Mouse (Mus musculus) CD4-positive, CD25-positive, alpha-beta regulatory T cell, adult 4 months (primary cell): ENCODE results near the gene Cd47. TPM values are rescaled to one million over a fixed set of nuclear protein-coding genes. Genes with fewer than 3 reads are reported as not detected.

Experiments
- ATAC-seq: one replicate; pipeline ENCODE4 v1.8.0; 2017
- polyA plus RNA-seq, 2 experiments: library from polyadenylated mRNA; unstranded; fragments of 100-300 nt; shearing (Covaris generic); gene quantifications; one replicate each; pipeline ENCODE4 v1.2.1; 2017

Gene Cd47
- polyA plus RNA-seq, 2 experiments from 2014 or later: 184 to 254 TPM

DNA sequence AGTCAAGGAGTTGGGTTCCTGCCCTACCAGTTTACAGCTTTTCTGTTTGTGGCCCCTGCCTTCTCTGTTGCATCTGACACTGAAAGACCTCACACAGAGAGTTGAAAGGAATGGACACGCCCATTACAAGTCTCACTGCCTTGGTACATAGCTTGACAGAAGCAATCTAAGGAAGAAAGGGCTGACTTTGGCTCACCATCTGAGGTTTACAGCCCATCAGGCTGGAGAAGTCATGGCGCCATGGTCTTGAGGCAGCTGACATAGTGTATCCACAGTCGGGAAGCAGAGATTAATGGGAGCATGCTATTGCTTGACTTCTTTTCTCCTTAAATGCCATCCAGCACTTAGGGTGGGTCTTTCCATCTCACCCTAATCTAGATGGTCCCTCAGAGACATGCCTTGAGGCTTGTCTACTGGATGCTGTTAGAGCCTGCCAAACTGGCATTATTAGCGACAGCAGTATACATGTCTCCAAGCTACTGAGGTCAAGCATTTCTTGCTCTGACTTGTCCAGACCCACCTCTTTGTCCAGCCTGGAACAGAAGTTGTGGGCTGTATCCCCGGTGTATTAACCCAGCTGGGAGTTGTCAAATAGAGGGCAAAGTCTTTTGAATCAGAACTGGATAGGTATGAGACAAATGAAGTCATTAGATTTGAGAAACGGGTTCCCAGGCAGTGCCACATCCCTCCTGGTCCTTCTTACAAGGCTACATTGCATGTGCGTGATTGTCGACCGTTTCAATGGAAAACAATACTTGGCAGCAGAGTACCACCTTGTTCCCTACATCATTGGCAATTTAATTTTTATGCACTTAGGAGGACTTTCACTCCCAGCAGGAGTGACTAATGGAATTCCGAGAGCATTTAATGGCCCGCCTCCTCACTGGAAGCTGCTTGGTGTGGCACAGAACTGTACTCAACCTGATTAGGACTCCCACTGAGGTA, 115.5 kb downstream of the Cd47 start:
- no peak for ATAC-seq

GRCm38 (mm10) chr16:49920191-49920590, 119.9 kb downstream of the Cd47 start:
- ATAC-seq: no peak

DNA sequence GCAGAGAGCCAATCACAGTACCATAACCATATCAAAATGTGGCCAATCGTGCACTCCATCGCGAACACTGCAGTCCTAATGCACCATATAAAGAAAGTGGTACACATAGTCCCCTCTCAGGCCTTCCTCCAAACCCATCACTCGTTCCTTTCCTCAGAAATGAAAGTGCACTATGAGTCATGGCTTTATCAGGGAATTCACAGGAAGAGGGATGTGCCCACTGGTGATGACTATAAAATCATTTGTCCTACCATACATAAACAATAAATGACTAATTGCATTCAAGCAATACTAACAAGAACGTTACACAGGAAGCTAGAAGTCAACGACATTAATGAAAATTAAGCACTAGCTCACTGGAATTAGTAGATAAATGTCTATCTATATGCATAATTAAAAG, 121.3 kb downstream of the Cd47 start:
- ATAC-seq: no peak

- ATAC-seq: no peak
These were observed 121.8 kb downstream of the Cd47 start for GRCm38 (mm10) chr16:49922098-49922497.

DNA sequence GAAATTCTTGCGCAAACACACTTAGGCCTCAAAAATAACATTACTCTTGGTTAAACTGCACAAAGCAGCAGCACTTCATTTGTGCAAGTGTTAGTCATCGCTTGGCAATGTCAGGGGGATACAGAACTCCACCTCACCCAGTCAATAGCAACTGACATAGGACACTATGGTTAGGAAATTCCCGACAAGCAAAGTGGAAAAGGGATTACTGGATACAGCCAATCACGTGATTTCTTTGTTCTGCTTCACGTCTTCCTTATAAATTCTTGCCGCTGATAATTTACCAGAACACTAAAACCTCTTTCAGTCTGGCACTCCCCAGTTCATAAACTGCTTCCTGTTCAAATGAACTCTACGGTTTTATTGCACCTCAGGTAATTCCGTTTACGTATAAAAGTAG, 123.4 kb downstream of the Cd47 start:
- ATAC-seq: no peak

- ATAC-seq: no peak
These were observed 124.6 kb downstream of the Cd47 start for GRCm38 (mm10) chr16:49924941-49925340.

DNA sequence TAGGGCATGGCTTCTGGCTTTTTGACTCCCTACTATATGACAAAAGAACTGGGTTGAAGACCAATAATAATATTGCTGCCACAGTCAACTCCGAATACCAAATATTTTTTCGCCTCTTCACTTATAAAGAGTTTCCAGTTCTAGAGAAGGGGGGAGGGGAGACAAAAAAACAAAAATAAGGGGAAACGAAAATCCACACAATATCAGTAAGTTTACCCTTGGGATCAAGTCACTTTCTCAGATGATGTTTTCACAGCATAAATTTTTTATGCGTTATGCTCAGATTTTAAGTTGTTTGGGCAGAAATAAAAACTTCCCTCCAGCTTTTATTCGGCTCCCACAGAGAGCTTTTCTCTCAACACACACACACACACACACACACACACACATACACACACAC, 132.9 kb downstream of the Cd47 start:
- no peak for ATAC-seq

DNA sequence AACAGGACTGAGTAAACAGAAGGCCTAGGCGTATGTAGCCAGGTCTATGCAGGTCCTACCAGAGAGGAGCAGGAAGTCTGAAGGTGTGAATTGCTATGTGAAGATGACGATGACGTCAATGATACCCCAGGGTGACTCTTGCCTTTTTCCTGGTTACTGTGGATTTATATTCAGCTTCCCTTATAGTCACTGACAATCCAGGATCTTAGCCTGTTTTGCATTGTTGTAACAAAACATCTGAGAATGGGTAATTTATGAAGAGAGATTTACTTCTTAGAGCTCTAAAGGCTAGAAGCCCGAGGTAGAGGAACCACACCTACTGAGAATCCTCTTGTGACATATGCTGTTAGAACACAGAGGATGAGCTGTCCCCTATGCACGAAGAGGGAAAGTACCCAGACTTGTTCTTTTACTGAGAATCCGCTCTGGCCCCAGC, 135.7 kb downstream of the Cd47 start:
- ATAC-seq: peak; percentile 75

DNA sequence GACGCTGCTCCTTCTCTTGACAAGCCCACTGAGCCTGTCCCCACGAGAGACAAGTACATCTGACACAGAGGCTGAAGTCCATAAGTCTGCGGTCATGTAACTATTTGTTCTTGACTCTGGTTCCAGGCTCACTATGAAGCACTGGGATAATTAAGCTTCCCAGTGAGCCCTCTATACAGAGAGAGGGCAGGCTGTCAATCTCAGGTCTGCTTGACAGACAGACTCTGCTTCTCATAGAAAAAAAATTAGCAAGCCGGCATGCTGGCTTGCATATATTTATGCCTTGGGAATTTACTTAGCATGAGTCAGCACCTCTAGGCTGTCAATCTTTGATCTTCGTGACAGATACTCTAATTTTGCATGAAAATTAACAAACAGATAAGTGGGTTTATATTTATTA, 136.5 kb downstream of the Cd47 start:
- no peak for ATAC-seq

DNA sequence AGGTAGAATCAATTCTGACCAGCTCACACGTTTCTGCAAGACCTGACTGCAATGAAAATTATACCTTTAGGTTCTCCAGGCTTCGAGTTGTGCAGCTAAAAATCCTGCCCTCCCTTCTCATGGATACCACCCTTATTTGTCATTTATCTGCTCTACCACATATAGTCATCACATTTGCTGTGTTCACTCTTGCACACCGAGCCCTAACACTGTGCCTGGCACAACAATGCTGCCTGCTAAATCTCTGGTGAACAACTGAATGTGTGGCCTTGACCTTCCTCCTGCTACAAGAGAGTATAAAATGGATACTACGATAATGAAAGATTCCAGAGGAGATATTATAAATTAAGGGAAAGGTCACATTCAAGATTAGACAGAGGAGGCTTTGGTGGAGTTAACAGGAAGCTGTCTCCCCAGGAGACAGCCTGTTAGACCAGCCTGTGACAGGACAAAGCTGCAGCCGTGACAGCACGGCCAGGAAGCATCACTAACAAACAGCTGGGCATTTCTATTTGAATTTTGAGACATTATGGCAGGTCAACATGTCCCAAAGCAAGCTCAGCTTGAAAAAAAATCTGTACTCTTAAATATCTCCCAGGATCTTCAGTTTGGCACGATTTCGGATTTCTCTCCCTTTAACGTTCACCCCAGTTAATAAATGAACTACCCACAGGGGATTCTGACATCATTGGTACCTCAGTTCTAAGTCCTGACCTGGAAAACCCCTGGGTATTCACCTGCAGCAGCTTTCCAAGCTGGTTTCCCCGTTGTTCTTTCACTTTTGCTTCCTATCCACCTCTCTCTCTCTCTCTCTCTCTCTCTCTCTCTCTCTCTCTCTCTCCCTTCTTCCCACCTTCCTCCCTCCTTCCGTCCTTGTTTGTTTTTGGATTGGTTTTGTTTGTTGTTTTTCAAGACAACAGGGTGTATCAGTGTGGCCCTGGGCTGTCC, 137.2 kb downstream of the Cd47 start:
- peak; percentile 65 for ATAC-seq

DNA sequence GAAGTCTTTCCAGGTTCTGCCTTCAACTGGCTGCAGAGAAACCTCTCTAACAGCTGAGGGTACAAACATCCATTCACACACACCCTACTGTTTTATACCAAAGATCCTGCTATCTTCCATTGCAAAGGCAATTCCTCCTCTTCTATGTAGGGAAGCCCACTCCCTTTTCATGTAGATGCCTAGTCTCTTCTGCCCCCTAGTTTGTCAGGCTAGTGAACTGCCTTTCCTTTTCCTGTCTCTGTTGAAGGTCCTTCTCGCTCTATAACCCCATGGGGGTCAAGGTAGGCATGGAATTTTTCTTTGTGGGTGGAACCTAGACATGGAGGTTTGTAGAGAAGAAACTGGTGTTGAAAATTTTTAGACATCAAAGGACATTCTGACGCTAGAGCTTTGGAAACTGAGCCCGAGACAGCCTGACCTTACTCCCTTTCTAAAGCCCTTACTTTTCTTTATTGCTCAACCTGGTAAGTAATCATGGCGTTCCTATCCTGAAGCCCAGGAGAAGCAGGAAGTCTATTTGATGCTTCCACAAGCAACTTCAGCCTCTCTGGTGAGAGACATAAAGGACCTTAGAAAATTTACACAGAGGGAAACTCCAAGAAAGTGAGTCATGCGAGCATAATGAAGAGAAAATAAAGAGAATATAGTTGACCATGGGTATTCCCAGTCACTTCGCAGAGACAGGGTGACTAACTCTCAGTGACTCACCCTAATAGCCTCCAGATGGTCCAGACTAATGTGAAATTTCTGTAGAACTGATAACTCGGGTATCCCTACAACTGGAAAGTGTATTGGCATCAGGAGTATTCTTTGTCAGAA, 138.4 kb downstream of the Cd47 start:
- no peak for ATAC-seq

DNA sequence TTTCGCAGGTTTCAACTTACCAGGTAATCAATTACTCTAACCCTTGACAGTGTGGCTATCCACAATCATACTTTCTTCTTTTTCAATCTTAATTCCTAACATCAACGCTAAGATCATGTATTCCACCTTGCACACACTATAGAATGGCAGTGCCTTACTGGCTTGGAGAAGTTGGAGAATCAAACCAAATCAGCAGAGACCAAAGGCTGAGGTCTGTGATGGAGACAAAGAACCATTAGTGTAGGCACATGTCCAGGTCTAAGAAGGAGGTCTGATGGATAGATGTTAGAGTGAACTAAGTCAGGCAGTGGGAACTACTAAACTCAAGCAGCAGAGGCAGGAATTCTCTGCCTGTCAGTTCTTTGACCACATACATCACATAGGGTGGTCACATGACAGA, 139.0 kb downstream of the Cd47 start:
- ATAC-seq: no peak

DNA sequence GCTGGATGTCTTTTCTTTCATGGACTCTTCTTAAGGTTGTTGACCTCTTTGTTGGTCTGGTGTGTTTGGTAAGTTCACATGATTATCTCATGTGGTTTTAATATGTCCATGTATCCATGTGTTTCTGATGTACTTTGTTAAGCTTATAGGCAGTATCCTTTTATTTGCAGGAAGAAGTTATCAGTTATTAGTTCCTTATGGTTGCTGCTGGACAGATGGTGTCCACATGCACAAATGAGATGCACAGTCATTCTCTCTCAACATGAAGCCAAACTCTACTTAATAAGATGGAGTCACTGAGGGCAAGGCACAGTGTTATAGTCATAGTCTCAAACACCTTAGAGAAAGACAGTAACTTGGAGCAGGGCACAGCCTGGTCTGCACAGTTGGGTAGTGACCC, 140.1 kb downstream of the Cd47 start:
- no peak for ATAC-seq

DNA sequence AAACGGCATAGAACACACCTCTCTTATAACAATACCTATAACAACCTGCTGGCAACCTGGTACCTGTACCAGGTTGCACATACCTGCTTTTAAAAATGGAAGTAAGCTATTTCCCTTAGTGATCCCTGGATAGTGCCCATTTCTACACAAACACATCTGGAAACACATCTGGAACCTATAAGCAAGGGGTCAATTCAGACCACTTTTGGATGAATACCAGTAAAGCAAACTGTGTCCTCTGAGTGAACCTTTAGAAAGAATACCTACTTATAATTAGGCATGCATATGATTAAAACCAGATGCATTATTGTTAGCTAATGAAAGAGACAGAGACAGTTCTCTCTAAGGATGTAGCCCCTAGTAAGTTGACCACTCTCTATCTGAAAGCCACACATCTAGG, 140.7 kb downstream of the Cd47 start:
- ATAC-seq: no peak

DNA sequence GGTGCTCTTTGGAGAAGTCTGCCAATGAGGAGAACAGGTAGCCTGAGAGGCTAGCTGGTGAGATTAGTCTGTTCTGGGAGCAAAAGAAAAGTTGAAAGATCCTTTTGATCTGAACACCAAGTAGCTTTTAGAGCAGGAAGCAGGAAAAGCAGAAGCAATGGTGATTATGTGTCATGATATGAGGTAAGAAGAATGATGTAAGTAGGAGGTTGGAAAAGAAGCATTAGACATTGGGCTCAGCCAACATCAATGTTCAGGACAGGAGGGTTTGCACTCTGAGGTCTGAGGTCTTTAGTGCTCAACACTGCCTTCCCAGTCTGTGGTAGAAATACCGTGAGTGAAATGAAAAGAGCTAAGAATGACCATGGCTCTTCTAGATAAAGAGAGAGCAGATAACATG, 143.4 kb downstream of the Cd47 start:
- peak; percentile 40 for ATAC-seq

GRCm38 (mm10) chr16:49945084-49945483, 144.8 kb downstream of the Cd47 start:
- no peak for ATAC-seq

DNA sequence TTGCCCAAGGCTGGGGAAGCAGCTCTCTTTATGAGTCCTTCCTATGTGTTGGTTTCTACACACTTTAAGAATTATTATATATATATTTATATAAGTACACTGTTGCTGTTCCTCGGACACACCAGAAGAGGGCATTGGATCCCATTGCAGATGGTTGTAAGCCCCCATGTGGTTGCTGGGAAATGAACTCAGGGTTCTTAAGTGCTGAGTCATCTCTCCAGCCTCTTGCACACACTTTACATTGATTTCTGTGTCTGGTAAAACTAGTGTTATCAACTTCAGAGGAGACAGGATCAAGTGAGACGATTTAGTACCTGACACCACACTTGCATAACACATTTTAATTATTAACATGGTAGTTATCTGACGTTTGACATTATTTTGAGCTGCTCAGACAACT, 146.7 kb downstream of the Cd47 start:
- no peak for ATAC-seq

DNA sequence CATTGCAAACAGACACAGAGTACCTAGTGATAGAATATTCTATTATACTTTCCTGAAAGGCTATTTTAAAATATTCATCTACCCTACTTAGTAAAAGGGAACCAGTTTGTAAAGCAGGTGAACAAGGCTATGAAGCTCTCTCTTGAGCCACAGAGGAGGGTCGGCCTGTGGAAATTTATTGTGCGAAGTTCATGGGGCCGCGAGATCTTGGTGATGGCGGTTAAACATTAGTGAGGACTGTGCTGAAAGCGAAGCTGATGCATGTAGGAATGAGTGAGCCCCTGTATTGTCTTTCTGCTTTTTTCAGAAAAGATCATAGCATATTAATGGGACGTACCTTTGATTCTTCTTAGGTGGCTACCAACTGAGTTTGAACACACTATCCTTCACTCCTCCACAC, 147.3 kb downstream of the Cd47 start:
- no peak for ATAC-seq

- ATAC-seq: no peak
These were observed 148.0 kb downstream of the Cd47 start for GRCm38 (mm10) chr16:49948287-49948686.

- no peak for ATAC-seq
These were observed 148.9 kb downstream of the Cd47 start for GRCm38 (mm10) chr16:49949261-49949660.

- ATAC-seq: no peak
These were observed 150.0 kb downstream of the Cd47 start for GRCm38 (mm10) chr16:49950340-49950739.

GRCm38 (mm10) chr16:49951288-49951691, 151.0 kb downstream of the Cd47 start:
- ATAC-seq: no peak
